ENCODE assay signal across 23 mouse cellular contexts in the genomic region with DNA sequence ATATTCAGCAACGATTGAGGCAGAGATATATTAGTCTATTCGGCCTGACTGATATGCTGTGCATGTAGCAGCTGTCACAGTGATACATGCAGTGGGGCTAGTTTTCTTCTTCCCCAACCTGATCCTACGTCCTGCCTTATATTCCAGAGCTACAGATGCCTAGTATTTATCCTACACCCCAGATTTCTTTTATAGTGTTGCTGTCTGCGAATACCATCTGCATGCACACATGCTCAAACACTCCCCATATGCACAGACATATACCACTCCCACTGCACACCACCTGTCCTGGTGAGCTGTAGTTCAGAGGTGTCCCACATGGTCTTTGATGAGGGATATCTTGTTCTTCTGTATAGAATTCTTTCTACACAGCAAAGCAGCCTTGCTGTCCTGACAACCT.
DNase-seq lines count a peak whose midpoint lies in the region; ATAC-seq lines count a peak whose summit lies in the region.
"Had no signal": no experiment of that assay in that cellular context is flagged by ENCODE, and none has a peak within 500 bp of the region (broad histone marks: within the 10 kb centered on the region; RNA-seq: fewer than 3 reads in every experiment).

No protein-coding gene starts in this region.

- H3K4me3 ChIP-seq in forebrain, embryonic 13.5 days, result no peak overlapping the region
- H3K4me3 ChIP-seq in forebrain, embryonic 10.5 days, result no peak overlapping the region
- H3K4me3 ChIP-seq in midbrain, embryonic 16.5 days (ENCODE audit: low read depth, low read length), result no peak overlapping the region
- H3K4me3 ChIP-seq: heart, embryonic 13.5 days; midbrain, embryonic 15.5 days; myocyte had no signal

- H3K27me3 ChIP-seq in forebrain, embryonic 13.5 days, result no peaks in the 10 kb centered on the region
- no peaks in the 10 kb centered on the region for H3K27me3 ChIP-seq in forebrain, embryonic 10.5 days (ENCODE audit: poor library complexity, severe bottlenecking)
- no peaks in the 10 kb centered on the region for H3K27me3 ChIP-seq in midbrain, embryonic 16.5 days (ENCODE audit: control insufficient read depth, insufficient read depth, low read depth, low read length)
- H3K27me3 ChIP-seq: heart, embryonic 13.5 days; midbrain, embryonic 15.5 days had no signal

- no peaks in the 10 kb centered on the region for H3K9me3 ChIP-seq in forebrain, embryonic 13.5 days (replicated peaks)
- no peaks in the 10 kb centered on the region for H3K9me3 ChIP-seq in forebrain, embryonic 10.5 days
- H3K9me3 ChIP-seq in midbrain, embryonic 16.5 days (replicated peaks; ENCODE audit: control insufficient read depth, low read length, poor library complexity, severe bottlenecking), result no peaks in the 10 kb centered on the region
- H3K9me3 ChIP-seq: heart, embryonic 13.5 days; midbrain, embryonic 15.5 days had no signal

- WGBS in forebrain, embryonic 13.5 days, result 91% methylated on average over 4 of the region's 4 CpGs
- 92% methylated on average over 4 of the region's 4 CpGs for WGBS in forebrain, embryonic 10.5 days
- 90% methylated on average over 4 of the region's 4 CpGs for WGBS in midbrain, embryonic 16.5 days

- no peaks in the 10 kb centered on the region for H3K36me3 ChIP-seq in forebrain, embryonic 13.5 days (ENCODE audit: poor library complexity, severe bottlenecking)
- H3K36me3 ChIP-seq in forebrain, embryonic 10.5 days (replicated peaks), result no peaks in the 10 kb centered on the region
- no peaks in the 10 kb centered on the region for H3K36me3 ChIP-seq in midbrain, embryonic 16.5 days (ENCODE audit: control insufficient read depth, insufficient read depth, low read length)
- H3K36me3 ChIP-seq: heart, embryonic 13.5 days; midbrain, embryonic 15.5 days had no signal

- no peak for DNase-seq in forebrain, embryonic 10.5 days (ENCODE audit: extremely low spot score, low spot score)
- peak; percentile 19 to 62 for DNase-seq in frontal cortex, postnatal 36 days (ENCODE audit: low spot score in 2 of 2)
- DNase-seq in frontal cortex, postnatal 25 days (ENCODE audit: low spot score in 2 of 2), result no peak
- DNase-seq in right cerebral cortex, adult 18-20 months, result peak; percentile 37
- no peak for DNase-seq in right cerebral cortex, postnatal 4 days
- no peak for DNase-seq in heart, adult 9 months (ENCODE audit: low spot score in 2 of 2)
- DNase-seq: adrenal gland, postnatal 14 days; cerebellum, adult 9-10 months; gastrocnemius, postnatal 14 days; heart, postnatal 14 days; kidney, adult 9 months; kidney, postnatal 14 days; liver, postnatal 0 days had no signal

- H3K9ac ChIP-seq in forebrain, embryonic 13.5 days, result no peak overlapping the region
- H3K9ac ChIP-seq in midbrain, embryonic 16.5 days (ENCODE audit: low read depth, low read length), result no peak overlapping the region
- H3K9ac ChIP-seq: heart, embryonic 13.5 days; liver, postnatal 0 days; midbrain, embryonic 15.5 days had no signal

- peak; percentile 62; the same call in 1 of the 2 replicates for ATAC-seq in forebrain, embryonic 13.5 days
- ATAC-seq in midbrain, embryonic 16.5 days, result no peak
- ATAC-seq: hindbrain, postnatal 0 days; intestine, embryonic 16.5 days; liver, postnatal 0 days; lung, postnatal 0 days; midbrain, embryonic 15.5 days had no signal

- no peak overlapping the region for H3K4me2 ChIP-seq in forebrain, embryonic 13.5 days
- H3K4me2 ChIP-seq in midbrain, embryonic 16.5 days (ENCODE audit: low read length), result no peak overlapping the region
- H3K4me2 ChIP-seq: heart, embryonic 13.5 days; midbrain, embryonic 15.5 days had no signal

- no peak overlapping the region for H3K27ac ChIP-seq in forebrain, embryonic 13.5 days
- no peak overlapping the region for H3K27ac ChIP-seq in forebrain, embryonic 10.5 days
- no peak overlapping the region for H3K27ac ChIP-seq in midbrain, embryonic 16.5 days (ENCODE audit: low read length)
- H3K27ac ChIP-seq: heart, embryonic 13.5 days; hindbrain, postnatal 0 days; macrophage; midbrain, embryonic 15.5 days; stomach, postnatal 0 days had no signal

- H3K4me1 ChIP-seq in forebrain, embryonic 13.5 days, result no peaks in the 10 kb centered on the region
- peaks cover 5% of the 10 kb centered on the region for H3K4me1 ChIP-seq in forebrain, embryonic 10.5 days
- H3K4me1 ChIP-seq in midbrain, embryonic 16.5 days (ENCODE audit: control insufficient read depth, insufficient read depth, low read length), result no peaks in the 10 kb centered on the region
- H3K4me1 ChIP-seq: heart, embryonic 13.5 days had no signal

Comparison
In these comparisons a context has a peak if more than half of its experiments do, and no peak if none do; other contexts are left out.
1. DNase-seq: peak in frontal cortex, postnatal 36 days (2 of 2) and right cerebral cortex, adult 18-20 months (single experiment); none in forebrain, embryonic 10.5 days (single experiment), frontal cortex, postnatal 25 days (0 of 2), right cerebral cortex, postnatal 4 days (single experiment) and heart, adult 9 months (0 of 2).